In genomic region chr16:52428505-52428904, GRCm38 (mm10) we compare ENCODE assay signal across 9 mouse cellular contexts. TPM values are rescaled to one million over a fixed set of nuclear protein-coding genes. Genes with fewer than 3 reads are reported as not detected.
DNase-seq lines count a peak whose midpoint lies in the region; ATAC-seq and TF ChIP-seq lines count a peak whose summit lies in the region.
"Had no signal": no experiment of that assay in that cellular context is flagged by ENCODE, and none has a peak within 500 bp of the region (broad histone marks: within the 10 kb centered on the region; RNA-seq: fewer than 3 reads in every experiment).

No protein-coding gene starts in this region.

- peak; percentile 34 for DNase-seq in forebrain, embryonic 14.5 days (ENCODE audit: low spot score)
- peak; percentile 66 for DNase-seq in right cerebral cortex, adult 18-20 months
- DNase-seq in right cerebral cortex, postnatal 14 days = no peak
- DNase-seq in heart, postnatal 14 days = peak; percentile 4 to 44
- DNase-seq in testis, postnatal 14 days (ENCODE audit: low spot score) = peak; percentile 74
- no peak for DNase-seq in kidney, adult 2 months

- no peak for ATAC-seq in forebrain, embryonic 14.5 days
- no peak; the same call in 1 of the 2 replicates for ATAC-seq in forebrain, embryonic 15.5 days (replicated peaks)
- no peak for ATAC-seq in CD4-positive, CD25-positive, alpha-beta regulatory T cell, adult 4 months

- H3K36me3 ChIP-seq in forebrain, embryonic 14.5 days (ENCODE audit: control insufficient read depth, insufficient read depth, low read length) = no peaks in the 10 kb centered on the region
- H3K36me3 ChIP-seq in forebrain, embryonic 15.5 days = no peaks in the 10 kb centered on the region
- no peaks in the 10 kb centered on the region for H3K36me3 ChIP-seq in kidney, adult 2 months (ENCODE audit: control insufficient read depth, insufficient read depth, low read length)
- H3K36me3 ChIP-seq: liver, embryonic 15.5 days had no signal

- 51% methylated on average over 4 of the region's 4 CpGs for WGBS in forebrain, embryonic 14.5 days
- 52% methylated on average over 4 of the region's 4 CpGs for WGBS in forebrain, embryonic 15.5 days
- 65% methylated on average over 4 of the region's 4 CpGs for WGBS in kidney, adult 2 months

- no peak for TF ChIP-seq CTCF in kidney, adult 2 months (conservative IDR thresholded peaks at IDR 0.05; ENCODE audit: insufficient read depth, insufficient read length, low read depth, low read length)

- H3K27me3 ChIP-seq in forebrain, embryonic 14.5 days (replicated peaks; ENCODE audit: control insufficient read depth, insufficient read depth, low read length) = no peaks in the 10 kb centered on the region
- H3K27me3 ChIP-seq in forebrain, embryonic 15.5 days = no peaks in the 10 kb centered on the region
- H3K27me3 ChIP-seq in kidney, adult 2 months (replicated peaks; ENCODE audit: control insufficient read depth, insufficient read depth, low read length) = no peaks in the 10 kb centered on the region
- H3K27me3 ChIP-seq: liver, embryonic 15.5 days had no signal

- no peak overlapping the region for H3K27ac ChIP-seq in forebrain, embryonic 14.5 days (ENCODE audit: low read depth, low read length)
- no peak overlapping the region for H3K27ac ChIP-seq in forebrain, embryonic 15.5 days (replicated peaks)
- H3K27ac ChIP-seq in kidney, adult 2 months (ENCODE audit: insufficient read depth, low read depth, low read length) = no peak overlapping the region
- H3K27ac ChIP-seq: liver, embryonic 15.5 days had no signal

- intact Hi-C loops in heart, postnatal 14 days (cut with DNase I) = no loop called here

- no peaks in the 10 kb centered on the region; the same call in 1 of the 2 replicates for H3K4me1 ChIP-seq in forebrain, embryonic 14.5 days (ENCODE audit: control insufficient read depth, insufficient read depth, low read length)
- peaks cover 4% of the 10 kb centered on the region; the same call in 1 of the 2 replicates for H3K4me1 ChIP-seq in forebrain, embryonic 15.5 days
- H3K4me1 ChIP-seq in kidney, adult 2 months (ENCODE audit: control insufficient read depth, insufficient read depth, low read length) = no peaks in the 10 kb centered on the region
- H3K4me1 ChIP-seq: liver, embryonic 15.5 days had no signal

- no peak for TF ChIP-seq POLR2A in kidney, adult 2 months (IDR thresholded peaks at IDR 0.05; ENCODE audit: low read depth, low read length)

- H3K4me2 ChIP-seq in forebrain, embryonic 14.5 days (ENCODE audit: low read length) = no peak overlapping the region
- H3K4me2 ChIP-seq in forebrain, embryonic 15.5 days (replicated peaks) = no peak overlapping the region
- H3K4me2 ChIP-seq: liver, embryonic 15.5 days had no signal

- H3K9ac ChIP-seq in forebrain, embryonic 14.5 days (ENCODE audit: low read length) = no peak overlapping the region
- no peak overlapping the region for H3K9ac ChIP-seq in forebrain, embryonic 15.5 days (replicated peaks)
- H3K9ac ChIP-seq: liver, embryonic 15.5 days had no signal

- no peaks in the 10 kb centered on the region for H3K9me3 ChIP-seq in forebrain, embryonic 14.5 days (replicated peaks; ENCODE audit: control insufficient read depth, low read length)
- H3K9me3 ChIP-seq in forebrain, embryonic 15.5 days = no peaks in the 10 kb centered on the region
- H3K9me3 ChIP-seq: liver, embryonic 15.5 days had no signal

- no peak overlapping the region for H3K4me3 ChIP-seq in forebrain, embryonic 14.5 days (ENCODE audit: low read depth, low read length)
- no peak overlapping the region for H3K4me3 ChIP-seq in forebrain, embryonic 15.5 days
- H3K4me3 ChIP-seq in kidney, adult 2 months (ENCODE audit: insufficient read depth, low read depth, low read length) = no peak overlapping the region
- H3K4me3 ChIP-seq: liver, embryonic 15.5 days had no signal

RNA-seq across cellular contexts. Expression of gene Alcam, which starts 25.4 kb away (rescaled TPM):
- polyA plus RNA-seq in forebrain, embryonic 14.5 days (2014; fragmentation: Nextera tagmentation; extraction: Ambion mirVana) = 42.9 and 52.8 TPM in 2 replicates
- 20.7 and 22.5 TPM in 2 replicates for polyA plus RNA-seq in forebrain, embryonic 15.5 days (2015; fragmentation: Nextera tagmentation; extraction: Ambion mirVana)
- total RNA-seq in heart, postnatal 14 days (2021) = 1 to 10 TPM; 4.1 to 5.1 TPM
- polyA plus RNA-seq in CD4-positive, CD25-positive, alpha-beta regulatory T cell, adult 4 months (2017; shearing (Covaris generic)) = 1 to 10 TPM; 3.6 to 8.8 TPM
- 6.9 and 7.7 TPM in 2 replicates for polyA plus RNA-seq in kidney, adult 2 months (2012; rRNA removed)

Comparison
In these comparisons a context has a peak if more than half of its experiments do, and no peak if none do; other contexts are left out.
1. DNase-seq: peak in forebrain, embryonic 14.5 days (single experiment), right cerebral cortex, adult 18-20 months (single experiment), heart, postnatal 14 days (2 of 2) and testis, postnatal 14 days (single experiment); none in right cerebral cortex, postnatal 14 days (single experiment) and kidney, adult 2 months (single experiment).